Mouse (Mus musculus): ENCODE data around the gene Fbxl14. TPM values are rescaled to one million over a fixed set of nuclear protein-coding genes. Genes with fewer than 3 reads are reported as not detected.
"Not testable (repeated sequence)": the region's sequence is repeated elsewhere in the genome, so short reads cannot be mapped to it uniquely, and the experiment has no call there.

Gene Fbxl14
- total RNA-seq (2021) = 10 to 100 TPM; 25.3 to 26.8 TPM
- long read RNA-seq, experiment 1, partial matches to known transcripts = 0 of 6 reads
- long read RNA-seq, experiment 1, other reads (novel, unspliced or antisense) = 2 of 6 reads
- long read RNA-seq, experiment 2, partial matches to known transcripts = 0 of 4 reads
- long read RNA-seq, experiment 2, other reads (novel, unspliced or antisense) = 0 of 4 reads

DNA sequence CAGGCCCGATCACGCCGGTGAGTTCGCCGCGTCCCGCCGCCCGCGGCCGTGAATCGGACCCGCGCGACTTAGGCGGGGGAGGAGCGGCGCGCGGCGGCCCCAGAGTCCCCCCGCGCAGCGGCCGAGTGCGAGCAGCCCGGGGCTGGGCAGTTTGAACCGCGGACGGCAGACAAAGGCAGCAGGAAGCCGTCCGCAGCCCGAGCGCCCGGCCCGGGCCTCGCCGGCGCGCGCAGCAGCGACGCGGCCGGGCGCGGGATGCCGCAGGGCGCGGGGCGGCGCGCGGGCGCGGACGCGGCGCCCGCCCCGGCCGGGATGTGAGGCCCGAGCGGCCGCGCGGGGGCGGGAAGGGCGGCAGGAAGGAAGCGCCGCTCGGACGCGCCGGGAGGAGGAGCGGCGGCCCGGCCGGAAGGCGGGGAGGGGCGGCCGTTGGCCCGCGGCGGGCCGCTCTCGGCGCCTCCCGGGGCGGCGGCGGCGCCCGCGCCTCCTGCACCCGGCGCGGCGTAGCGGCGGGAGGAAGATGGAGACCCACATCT is at the start of gene Fbxl14:
Fbxl14 (plus strand) TSS at position 326 of the 533 bp plus-strand sequence.
- no peak for DNase-seq (ENCODE audit: low spot score in 2 of 2)
- intact Hi-C loops (cut with DNase I) = no loop called here

- intact Hi-C loops (cut with DNase I) = loop anchor here (1.0 to 10.0 kb wide), 3 partner anchors 78 to 306 kb away; no protein-coding TSS in a partner anchor
- peak; percentile 50 to 71 for DNase-seq (ENCODE audit: low spot score in 2 of 2)
Measured at GRCm38 (mm10) chr6:119430508-119430907, 49.0 kb upstream of the Fbxl14 start.

DNA sequence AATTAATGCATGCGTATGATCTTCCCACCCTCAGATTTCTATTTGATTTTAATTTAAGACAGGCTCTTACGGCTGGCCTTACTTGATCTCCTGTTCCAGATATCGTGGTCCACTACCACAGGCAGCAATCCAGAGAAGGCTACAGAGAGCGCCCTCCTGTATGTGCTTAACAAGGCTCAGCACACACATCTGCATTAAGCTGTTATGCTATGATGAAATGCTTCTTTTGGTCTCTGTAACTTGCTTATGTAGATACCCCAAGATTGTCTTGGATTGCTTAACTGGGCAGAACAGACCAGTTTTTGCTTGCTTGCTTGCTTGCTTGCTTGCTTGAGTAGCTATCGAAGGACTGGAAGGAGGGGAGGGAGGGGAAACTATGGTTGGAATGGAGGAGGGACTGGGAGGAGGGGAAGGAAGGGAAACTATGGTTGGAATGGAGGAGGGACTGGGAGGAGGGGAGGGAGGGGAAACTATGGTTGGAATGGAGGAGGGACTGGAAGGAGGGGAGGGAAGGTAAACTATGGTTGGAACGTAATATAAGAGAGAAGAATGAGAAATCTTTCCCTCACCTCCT is 47.6 kb upstream of the Fbxl14 start:
- DNase-seq (ENCODE audit: low spot score in 2 of 2) = no peak
- intact Hi-C loops (cut with DNase I) = loop anchor here (5.0 to 10.0 kb wide), 2 partner anchors 80 to 307 kb away; no protein-coding TSS in a partner anchor

GRCm38 (mm10) chr6:119434394-119434793 is 45.1 kb upstream of the Fbxl14 start:
- no peak for DNase-seq (ENCODE audit: low spot score in 2 of 2)
- intact Hi-C loops (cut with DNase I) = loop anchor here (5.0 to 10.0 kb wide), 2 partner anchors 82 to 310 kb away; no protein-coding TSS in a partner anchor

- DNase-seq (ENCODE audit: low spot score in 2 of 2) = no peak
- intact Hi-C loops (cut with DNase I) = loop anchor here (10.0 kb wide), 1 partner anchor 313 kb away; no protein-coding TSS in a partner anchor
Measured at GRCm38 (mm10) chr6:119437894-119438761, 41.3 kb upstream of the Fbxl14 start.

DNA sequence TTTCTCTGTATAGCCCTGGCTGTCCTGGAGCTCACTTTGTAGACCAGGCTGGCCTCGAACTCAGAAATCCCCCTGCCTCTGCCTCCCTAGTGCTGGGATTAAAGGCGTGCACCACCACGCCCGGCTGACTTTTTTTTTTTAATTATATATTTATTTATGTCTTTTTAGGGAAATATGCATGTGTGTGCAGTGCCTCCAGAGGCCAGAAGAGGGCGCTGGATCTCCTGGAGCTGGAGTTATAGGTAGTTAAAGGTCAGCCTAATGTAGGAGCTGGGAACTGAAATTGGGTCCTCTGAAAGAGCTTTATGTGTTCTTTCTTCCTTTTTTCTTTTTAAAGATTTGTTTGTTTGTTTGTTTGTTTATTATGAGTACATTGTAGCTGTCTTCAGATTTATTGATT is 36.7 kb upstream of the Fbxl14 start:
- intact Hi-C loops (cut with DNase I); DNase-seq (ENCODE audit: low spot score in 2 of 2): not testable (repeated sequence)

DNA sequence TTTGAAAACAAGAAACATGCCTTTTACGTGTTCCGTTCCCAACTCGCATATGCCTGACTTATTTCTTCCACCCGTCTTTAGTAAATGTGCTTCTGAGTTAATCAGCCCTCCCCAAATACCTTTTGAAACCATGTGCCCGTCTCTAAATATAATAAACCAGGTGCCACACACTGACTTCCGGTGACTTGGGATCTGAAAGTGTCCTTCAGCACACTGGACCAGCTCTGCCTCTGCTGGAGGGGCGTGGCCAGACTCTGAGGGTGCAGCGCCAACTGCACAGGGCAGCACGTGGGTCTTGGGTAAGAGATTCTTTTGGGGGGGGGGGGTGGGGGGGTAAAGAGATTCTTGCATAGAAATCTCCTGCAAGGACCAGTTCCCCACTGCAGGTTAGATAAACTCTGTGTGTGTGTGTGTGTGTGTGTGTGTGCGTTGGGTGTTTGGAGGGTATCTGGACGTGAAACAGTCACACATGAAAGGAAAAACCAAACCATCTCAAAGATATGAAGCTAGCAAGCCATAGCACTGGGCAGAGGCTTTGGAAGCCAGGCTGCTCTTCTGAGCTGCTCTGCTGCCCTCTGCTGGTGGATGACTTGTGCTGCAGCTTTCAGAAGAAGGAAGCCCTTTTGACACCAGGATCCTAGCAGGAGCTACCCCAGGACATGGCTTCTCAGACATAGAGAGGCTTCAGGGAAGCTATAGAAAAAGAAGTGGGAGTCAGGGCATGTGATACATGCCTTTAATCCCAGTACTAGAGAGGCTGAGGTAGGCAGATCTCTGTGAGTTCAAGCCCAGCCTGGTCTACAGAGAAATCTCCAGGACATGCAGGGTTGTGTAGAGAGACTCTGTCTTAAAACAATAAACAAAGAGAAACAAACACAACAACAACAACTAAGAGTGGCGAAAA is 35.5 kb upstream of the Fbxl14 start:
- intact Hi-C loops (cut with DNase I) = no loop called here
- peak; percentile 82 to 83 for DNase-seq (ENCODE audit: low spot score in 2 of 2)

DNA sequence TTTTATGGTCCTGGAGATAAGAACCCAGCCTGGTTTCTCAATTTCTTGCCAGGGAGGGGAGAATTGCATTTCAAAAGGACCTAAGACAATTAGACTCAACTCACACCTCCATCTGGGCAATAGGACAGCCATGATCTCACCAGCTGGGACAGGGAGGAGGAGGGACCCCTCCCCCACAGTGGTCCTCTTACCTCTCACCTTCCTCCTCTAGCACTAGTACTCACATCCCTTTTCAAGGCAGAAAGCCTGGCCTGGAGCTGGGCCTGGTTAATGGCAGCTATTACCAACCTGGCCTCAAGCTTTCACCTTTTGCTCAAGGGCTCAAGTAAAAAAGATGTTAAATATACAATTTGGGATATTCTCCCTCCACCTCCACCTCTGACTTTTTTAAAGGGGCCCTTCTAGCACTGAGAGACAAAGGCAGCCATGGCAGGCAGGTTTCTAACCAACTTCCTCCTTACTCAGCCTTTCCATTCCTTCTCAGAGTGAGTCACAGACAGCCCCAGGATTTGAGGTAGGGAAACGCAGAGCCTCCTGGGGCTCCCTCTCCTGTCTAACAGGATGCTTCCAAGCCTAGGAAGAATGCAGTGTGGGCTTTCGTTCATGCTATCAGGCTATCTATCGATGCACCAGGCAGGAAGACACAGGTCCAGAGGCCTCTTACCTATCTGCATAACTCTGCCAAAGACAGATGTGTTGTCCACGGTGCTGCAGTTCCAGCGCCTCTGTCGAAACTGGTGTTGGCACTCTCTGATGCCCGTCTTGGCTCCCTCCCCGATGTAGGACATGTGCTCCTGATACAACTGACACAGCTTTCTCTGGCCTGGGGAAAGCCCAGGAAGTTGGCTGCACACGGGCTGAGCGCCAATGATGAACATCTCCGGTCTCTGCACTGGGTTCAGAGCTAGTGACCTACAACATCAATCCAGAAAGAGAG is 33.5 kb upstream of the Fbxl14 start:
- no peak for DNase-seq (ENCODE audit: low spot score in 2 of 2)
- intact Hi-C loops (cut with DNase I) = no loop called here

DNA sequence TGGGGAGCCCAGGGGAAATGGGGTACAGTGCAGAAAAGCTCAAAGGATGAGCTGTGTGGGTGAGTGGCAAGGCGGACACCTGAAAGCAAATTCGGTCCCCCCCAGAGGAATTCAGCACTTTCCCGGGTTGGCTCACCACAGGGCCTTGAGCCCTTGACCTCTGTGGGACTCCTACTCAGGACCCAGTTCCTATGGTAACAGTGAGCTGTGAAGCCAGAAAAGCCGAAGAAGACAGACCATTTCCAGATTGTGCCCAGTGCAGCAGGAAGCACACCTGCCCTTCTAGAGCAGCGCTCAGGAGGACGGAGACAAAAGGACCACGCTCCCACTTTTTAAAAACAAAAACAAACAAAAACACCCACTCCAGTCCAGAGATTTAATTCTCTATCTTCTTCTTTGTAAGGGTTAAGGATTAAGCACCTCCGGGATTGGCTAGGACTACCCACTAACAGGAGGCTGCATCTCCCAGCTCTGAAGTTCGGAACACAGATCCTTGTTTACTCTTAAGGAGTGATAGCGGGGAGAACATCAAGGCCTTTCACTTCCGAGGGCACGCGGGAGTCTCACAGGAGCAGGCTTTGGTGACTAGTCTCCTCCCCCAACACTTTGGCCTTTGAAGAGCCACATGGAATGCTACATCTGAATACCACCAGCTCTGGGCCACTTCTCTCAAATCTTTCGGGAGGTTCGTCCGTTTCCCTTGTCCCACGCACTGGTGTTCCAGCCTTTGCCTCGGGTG is 31.0 kb upstream of the Fbxl14 start:
- intact Hi-C loops (cut with DNase I) = no loop called here
- no peak for DNase-seq (ENCODE audit: low spot score in 2 of 2)

- DNase-seq (ENCODE audit: low spot score in 2 of 2) = no peak
- intact Hi-C loops (cut with DNase I) = no loop called here
Measured at GRCm38 (mm10) chr6:119449060-119449499, 30.4 kb upstream of the Fbxl14 start.

DNA sequence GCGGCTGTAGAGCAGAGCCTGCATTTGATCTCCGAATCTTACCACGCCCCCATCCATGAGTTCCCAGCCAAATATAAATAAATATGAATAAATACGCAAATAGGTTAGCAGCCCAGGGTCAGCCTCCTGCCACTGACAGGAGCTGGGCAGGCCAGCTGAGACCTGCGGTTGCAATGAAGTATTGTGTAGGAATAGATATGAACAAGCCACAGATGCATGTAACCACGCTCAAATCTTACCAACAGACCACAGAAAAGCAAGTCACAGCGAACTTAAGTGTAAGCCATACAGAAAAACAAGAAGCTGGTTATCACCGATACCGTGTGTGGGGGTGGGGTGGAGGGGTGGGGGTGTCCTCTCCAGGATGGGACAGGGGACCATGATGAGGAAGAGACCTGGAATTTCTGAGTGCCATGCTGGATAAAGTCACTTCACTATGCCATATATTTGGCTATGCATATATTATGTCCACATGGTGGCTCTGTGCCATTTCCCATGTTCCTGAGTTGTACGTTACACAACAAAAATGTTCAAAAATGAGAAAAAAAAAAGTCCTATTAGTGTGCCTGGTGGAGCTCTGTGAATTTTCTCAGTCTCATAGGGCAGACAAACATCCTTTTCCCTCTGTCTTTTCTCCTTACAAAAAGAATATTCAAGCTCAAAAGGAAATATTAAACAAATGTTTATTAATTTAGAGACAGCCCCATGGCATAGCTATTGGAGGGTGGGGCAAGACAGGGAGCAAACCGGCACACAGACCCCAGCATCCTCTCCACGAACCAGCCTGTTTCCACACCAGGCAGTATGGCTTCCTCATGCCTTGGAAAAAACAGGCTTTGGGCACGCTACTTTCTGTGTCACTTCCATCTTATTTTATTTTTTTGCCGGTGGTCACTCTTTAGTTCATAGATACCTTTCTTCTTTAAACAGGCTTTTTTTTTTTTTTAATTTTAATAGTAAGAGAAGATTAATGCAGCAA is 28.2 kb upstream of the Fbxl14 start:
- DNase-seq (ENCODE audit: low spot score in 2 of 2) = peak in 1 of 2 experiments; percentile 56
- intact Hi-C loops (cut with DNase I) = no loop called here

GRCm38 (mm10) chr6:119451981-119452499 is 27.4 kb upstream of the Fbxl14 start:
- intact Hi-C loops (cut with DNase I) = no loop called here
- DNase-seq (ENCODE audit: low spot score in 2 of 2) = peak; percentile 80 to 92

DNA sequence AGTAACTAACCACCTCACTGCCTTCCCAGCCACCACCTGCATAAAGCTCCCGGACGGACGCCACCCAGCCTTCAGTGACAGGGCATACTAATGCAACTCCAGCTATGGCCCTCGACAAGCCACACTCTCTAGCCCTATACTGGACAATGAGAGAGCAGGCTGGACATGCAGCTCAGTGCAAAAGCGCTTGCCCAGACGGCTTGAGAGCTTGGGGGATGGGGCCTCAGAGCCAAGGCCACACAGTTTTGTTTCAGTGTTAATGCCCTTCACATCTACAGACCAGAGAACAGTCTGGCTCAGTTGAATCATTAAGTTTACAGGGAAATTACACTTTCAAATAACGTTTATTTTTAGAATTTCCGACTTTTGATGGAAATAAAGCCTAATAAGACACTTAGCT is 21.3 kb upstream of the Fbxl14 start:
- intact Hi-C loops (cut with DNase I) = no loop called here
- DNase-seq (ENCODE audit: low spot score in 2 of 2) = no peak

- intact Hi-C loops (cut with DNase I) = no loop called here
- no peak for DNase-seq (ENCODE audit: low spot score in 2 of 2)
Measured at GRCm38 (mm10) chr6:119459041-119459440, 20.4 kb upstream of the Fbxl14 start.

DNA sequence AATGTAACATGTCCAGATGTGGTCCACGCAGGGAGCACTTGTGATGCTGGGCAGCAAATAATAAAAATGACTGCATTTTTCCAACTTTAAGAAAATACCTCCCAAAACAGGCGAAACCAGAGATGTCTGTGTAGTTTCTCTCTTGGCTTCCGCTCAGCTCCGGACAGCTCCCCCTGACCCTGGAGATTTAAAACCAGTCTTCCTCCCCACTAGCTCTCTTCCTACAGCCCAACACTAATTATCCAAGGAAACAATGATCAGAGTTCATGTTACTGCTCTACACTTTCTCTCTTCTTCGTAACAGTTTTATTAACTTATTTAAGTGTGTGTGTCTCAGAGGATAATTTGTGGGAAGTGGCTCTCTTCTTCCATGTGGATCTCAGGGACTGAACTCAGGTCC is 19.1 kb upstream of the Fbxl14 start:
- intact Hi-C loops (cut with DNase I) = no loop called here
- DNase-seq (ENCODE audit: low spot score in 2 of 2) = no peak

DNA sequence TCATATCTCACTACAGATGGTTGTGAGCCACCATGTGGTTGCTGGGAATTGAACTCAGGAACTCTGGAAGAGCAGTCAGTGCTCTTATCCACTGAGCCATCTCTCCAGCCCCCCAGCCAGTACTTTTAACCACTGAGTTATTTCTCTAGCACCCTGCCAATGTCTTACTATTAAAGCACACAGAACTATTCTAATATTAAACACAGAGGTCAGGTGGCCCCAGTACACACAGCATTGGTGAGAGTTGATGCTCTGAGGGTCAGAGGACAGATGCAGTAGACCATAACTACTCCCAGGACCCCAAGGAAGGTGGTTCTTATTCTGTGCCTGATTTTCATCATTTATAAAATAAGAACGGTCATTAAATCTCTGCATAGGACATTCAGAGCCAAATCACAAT is 13.3 kb upstream of the Fbxl14 start:
- no peak for DNase-seq (ENCODE audit: low spot score in 2 of 2)
- intact Hi-C loops (cut with DNase I) = no loop called here

Measured in left cerebral cortex, postnatal 14 days (tissue).